Mouse (Mus musculus) liver, adult (tissue): Measurements from ENCODE around the gene Chst13.

Source experiments
- GATA4 ChIP-seq: IDR thresholded peaks from 2 replicates; pipeline ENCODE4 v1.6.1; 2014; ENCODE audit warnings: mild to moderate bottlenecking, low read length; ENCODE audit not compliant: insufficient replicate concordance

The Chst13 gene

DNA sequence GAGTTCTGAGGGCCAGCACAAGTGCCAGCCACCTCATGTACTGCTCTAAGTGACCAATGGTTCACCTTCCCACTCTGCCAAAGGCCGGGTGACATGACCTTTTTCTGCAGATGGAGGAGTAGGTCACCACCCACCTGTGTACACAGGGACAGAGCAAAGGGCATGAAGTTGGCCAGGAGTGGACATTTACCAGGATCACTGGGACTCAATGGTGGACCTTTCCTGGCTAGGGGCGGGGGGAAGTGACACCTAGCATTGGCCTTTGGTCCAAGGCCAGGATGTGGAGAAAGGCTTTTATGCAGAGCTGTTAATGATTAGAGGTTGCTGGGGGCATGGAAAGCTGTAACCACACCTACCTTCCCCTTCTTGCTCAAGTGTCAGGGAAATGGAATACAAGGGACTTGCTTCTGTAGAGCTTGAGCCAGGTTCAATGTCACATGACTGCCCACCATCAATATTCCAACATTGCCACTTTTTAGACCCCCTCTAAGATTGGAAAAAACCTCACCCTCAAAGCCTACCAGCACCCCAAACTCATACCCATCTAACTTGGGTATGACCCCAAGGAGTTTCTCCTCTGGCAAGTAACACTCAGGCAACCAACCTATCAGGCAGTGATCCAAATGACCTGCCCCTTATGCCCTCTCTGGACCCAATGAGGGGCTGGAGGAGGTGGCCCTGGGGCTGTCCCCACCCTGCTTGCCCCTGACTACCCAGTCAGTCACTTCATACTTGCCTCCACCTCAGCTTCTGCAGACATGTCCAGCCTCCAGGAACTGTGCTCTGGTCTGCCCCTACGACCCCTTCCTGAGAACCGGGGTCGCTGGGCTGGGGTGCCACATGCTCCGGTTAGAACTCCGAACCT, 7.8 kb upstream of the Chst13 start, which contains the start of gene Uroc1:
Gene Uroc1, plus strand, starts transcription at position 724 of the 865 bp plus-strand sequence.
- 0 out of 2 replicates have a peak, but pooled peaks have one; percentile 8 for TF ChIP-seq GATA4

DNA sequence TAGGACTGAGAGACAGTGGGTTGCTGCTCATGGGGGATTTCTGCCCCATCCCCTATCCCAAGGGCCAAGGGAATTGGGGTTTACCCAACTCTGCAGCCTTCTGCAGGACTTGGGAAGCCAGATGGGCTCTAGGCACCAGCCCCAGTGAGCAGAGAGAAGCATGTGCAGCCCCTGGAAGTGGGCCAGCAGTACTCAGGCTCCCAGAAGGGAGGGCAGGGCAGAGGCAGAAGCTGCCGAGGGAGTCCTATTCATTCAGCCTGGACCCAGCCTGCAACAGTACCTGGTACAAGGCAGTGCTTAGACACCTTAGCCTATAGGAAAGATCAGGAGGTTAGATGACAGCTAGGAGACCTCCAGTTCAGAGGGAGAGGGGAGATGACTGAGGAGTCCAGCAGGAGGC, 5.0 kb upstream of the Chst13 start:
- no peak for TF ChIP-seq GATA4

GRCm38 (mm10) chr6:90327670-90328069, 2.7 kb upstream of the Chst13 start:
- no peak for TF ChIP-seq GATA4

DNA sequence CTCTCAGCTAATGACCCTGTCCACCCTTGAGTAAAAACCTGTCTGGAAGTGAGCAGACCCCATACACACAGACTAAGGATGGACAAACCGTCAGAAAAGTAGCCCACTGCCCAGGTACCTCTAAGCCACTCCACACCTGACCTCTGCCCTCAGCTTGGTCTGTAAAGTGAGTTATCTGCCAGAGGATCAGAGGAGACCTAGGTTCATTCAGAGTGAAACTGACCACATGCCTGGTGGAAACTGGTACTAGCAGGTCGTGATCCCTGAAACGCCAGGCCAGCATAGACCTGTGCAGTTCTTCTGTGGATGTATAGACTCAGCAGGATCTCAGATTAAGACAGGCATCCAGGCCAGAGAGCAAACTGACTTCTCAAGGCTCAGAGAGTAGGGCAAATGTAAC, 522 bp downstream of the Chst13 start:
- TF ChIP-seq GATA4 = peak; percentile 89

DNA sequence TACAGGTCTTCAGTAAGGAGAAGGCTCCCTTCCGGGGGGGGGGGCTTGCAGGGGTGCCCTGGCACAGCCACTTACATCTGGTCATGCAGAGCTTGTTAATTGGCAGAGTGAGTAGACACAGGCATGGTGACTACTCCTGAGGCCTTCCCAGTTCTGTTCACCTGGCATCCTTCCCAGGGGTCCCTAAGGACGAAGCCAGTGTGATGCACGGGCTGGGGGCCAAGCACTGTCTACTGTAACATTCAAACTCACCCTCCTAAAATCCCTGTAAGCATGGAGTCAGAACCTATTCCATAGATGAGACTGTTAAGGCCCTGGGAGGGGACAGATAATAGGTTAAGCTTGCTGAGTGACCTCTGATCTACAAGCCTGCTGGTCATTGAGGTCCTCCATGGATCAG, 959 bp downstream of the Chst13 start:
- no peak for TF ChIP-seq GATA4

GRCm38 (mm10) chr6:90321811-90322210, 3.2 kb downstream of the Chst13 start:
- TF ChIP-seq GATA4 = no peak

- TF ChIP-seq GATA4 = no peak
Observed at GRCm38 (mm10) chr6:90320429-90320828, 4.6 kb downstream of the Chst13 start.

DNA sequence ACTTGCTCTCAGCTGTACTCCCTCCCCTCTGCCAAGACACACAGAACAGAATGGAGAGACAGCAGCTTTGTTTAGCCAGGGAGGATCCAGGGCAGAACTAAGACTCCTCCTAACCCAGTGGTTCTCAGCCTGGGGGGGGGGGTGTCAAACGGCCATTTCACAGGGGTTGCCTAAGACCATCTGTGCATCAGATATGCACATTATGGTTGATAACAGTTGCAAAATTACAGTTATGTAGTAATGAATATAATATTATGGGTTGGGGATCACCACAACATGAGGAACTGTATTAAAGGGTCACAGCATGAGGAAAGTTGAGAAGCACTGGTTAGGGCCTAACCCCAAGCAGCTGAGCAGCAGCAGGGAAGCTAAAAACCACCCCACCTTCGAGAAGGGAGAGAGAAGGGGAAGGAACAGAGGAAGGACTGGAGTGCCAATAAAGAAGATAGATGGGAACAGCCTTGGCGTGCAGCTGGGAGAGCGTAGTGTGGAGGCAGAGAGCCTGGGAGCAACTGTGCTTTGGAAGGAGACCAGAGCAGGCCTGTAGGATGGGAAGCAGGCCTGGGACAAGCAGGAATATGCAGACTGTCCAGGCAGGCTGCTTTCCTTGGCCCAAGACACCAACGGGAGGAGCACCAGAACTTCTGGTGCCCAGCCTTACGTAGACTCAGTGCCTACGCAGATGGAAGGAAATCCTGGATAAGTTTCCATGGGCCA, 5.4 kb downstream of the Chst13 start:
- TF ChIP-seq GATA4 = no peak

GRCm38 (mm10) chr6:90319019-90319418, 6.0 kb downstream of the Chst13 start:
- TF ChIP-seq GATA4 = no peak

GRCm38 (mm10) chr6:90317510-90318258, 7.3 kb downstream of the Chst13 start:
- no peak for TF ChIP-seq GATA4

- TF ChIP-seq GATA4 = no peak
Observed at GRCm38 (mm10) chr6:90315961-90316360, 9.0 kb downstream of the Chst13 start.

DNA sequence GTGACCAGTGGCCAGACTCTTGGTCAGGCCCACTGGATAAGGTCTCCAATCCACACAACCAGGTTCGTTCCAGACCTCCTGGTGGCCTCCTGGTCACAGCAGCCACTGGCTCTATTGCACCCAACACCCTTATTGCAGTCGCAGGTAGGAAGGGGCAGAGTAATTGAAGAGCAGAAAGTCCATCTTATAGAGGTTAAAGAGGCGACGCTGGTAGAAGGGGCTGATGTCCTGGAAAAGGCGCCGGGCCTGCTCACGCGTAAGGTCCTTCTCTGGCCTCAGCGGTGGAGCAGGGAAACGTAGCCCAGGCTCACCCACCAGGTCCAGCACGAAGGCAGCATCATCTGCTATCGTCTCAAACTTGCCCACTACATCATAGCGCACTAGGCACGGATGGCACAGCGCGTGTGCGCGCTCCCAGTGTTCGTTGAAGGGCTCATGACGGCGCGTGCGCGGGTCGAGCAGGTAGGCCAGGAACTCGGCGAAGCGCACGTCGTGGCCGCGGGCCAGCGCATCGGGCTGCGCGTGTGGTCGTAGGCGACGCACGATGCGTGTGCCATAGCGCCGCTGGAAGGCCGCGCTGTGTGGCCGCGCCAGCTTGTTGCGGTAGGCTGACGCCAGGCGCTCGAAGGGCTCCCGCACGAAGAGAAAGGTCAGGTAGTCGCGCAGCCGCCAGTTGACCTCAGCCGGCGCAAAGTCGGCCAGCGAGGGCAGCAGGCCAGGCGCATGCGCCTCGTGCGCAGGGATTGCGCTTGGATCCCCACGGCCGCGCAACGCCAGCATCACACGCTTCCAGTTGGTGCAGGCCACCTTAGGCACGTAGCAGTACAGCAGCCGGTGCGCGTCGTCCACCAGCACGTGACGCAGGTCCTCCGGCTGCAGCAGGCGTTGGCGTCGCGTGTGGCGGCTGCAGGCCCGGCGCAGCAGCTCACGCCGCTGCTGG, 15.9 kb downstream of the Chst13 start:
- TF ChIP-seq GATA4 = no peak

GRCm38 (mm10) chr6:90306315-90306975, 18.5 kb downstream of the Chst13 start:
- TF ChIP-seq GATA4 = peak; percentile 7; the same call in 1 of the 2 replicates

DNA sequence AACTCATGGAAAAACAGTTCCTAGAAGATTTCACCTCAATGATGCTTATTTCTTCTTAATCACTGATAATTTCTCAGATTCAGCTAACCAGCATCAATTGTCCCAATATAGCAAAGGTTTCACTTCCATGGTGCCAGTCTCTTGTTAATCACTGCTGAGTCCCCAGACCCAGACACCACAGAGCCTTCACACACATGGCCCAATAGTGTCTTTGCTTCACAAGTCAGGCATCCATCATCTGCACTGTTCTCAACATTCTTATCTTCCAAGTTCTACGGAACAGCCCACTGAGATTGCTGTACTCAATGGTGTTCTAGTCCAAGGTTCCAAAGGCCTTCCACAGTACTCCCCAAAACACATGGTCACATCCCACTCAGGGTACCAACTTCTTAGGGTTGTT, 24.1 kb downstream of the Chst13 start, which contains the start of gene BC048671:
Gene BC048671, plus strand, starts transcription at position 301 of the 400 bp plus-strand sequence.
- TF ChIP-seq GATA4 = no peak
